Mouse (Mus musculus) right cerebral cortex, adult 2 months (tissue): ENCODE measurements at regions not wholly inside any gene's neighbourhood (a gene's known extent, or its start where the extent isn't known, plus 50 kb on each side); places are given as distances from the start of the nearest gene placed in this dataset.

ENCODE experiments used
- DNase-seq, 2 experiments: peaks; one replicate each; pipeline ENCODE4 v3.0.0; 2021 to 2022; ENCODE audit warnings: low spot score in 2 of 2

GRCm38 (mm10) chr11:54195954-54196353 lies 53.5 kb downstream of the Csf2 start:
- peak; percentile 40 to 48 for DNase-seq

GRCm38 (mm10) chr11:54194733-54195132 lies 54.7 kb downstream of the Csf2 start:
- DNase-seq: no peak

- DNase-seq: no peak
Observed at GRCm38 (mm10) chr11:54192275-54192674, 57.2 kb downstream of the Csf2 start.

GRCm38 (mm10) chr11:54187826-54188225 lies 61.6 kb downstream of the Csf2 start:
- no peak for DNase-seq

- no peak for DNase-seq
Observed at GRCm38 (mm10) chr11:54187377-54187776, 62.1 kb downstream of the Csf2 start.

- no peak for DNase-seq
Observed at GRCm38 (mm10) chr11:54185710-54186325, 63.6 kb downstream of the Csf2 start.

GRCm38 (mm10) chr11:54181696-54182323 lies 67.7 kb downstream of the Csf2 start:
- no peak for DNase-seq
